Mouse (Mus musculus): ENCODE results near the gene Rtel1.

The Rtel1 gene

DNA sequence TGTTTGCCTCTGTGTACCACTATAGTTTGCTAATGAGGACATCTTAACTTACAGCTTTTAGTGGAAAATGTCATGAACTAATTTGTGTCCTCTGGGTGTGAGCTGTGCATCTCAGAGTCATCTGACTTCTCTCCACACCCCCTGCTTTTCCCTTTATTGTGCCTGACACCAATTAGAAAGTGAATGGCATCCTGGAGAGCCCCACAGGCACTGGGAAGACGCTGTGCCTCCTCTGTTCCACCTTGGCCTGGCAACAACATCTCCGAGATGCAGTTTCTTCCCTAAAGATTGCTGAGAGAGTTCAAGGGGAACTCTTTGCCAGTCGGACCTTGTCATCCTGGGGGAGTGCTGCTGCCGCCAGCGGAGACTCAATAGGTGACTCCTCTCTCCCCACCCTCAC, 2.6 kb downstream of the Rtel1 start:
- DNase-seq (ENCODE audit: extremely low spot score) = no peak

DNA sequence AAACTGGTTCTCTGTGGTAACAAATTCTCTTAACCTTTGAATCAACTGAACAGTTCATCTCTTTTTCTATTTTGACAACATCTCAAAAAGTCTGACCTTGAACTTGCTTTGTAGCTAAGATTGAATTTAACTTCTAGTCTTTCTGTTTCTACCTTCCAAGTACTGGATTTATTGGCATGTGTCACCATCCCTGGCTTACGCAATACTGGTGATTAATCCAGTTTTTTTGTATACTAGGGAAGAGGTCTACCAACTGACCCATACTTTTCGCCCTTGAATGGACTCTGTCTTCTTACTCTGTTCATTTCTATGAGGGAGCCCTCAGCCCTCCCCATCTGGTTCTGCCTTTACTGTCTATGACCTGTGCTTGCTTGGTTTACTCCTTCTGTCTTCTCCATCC, 6.6 kb downstream of the Rtel1 start:
- DNase-seq (ENCODE audit: extremely low spot score) = no peak

DNA sequence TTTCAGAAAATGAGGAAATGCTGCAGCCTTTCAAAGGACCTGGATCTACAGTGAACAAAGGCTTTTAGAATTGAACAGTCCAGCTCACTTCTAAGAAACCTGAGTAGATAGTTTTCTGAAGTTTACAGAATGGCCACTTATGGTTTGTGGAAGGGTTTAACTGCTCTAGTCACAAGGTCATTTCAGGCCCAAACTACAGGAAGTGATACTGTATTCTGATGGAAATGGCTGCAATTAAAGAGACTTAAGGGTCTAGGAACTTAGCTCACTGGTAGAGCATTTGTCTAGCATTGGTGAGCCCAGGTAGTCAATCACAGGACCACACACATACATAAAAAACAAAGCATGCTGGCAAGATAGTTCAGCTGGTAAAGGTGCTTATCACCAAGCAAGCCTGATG, 13.0 kb downstream of the Rtel1 start:
- DNase-seq (ENCODE audit: extremely low spot score) = no peak

DNA sequence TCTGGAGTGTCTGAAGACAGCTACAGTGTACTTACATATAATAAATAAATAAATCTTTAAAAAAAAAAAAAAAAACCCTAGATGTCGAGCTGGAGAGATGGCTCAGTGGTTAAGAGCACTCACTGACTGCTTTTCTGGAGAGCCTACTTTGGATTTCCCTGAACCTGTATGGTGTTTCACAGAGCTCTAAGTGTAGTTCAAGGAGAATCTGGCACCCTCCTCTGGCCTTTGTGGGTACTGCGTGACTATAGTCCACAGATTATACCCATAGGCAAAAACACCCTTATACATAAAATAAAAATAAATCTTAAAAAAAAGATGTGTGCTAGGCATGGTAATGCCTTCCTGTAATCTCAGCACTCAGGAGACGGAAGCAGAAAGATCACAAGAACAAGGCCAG, 14.5 kb downstream of the Rtel1 start:
- peak; percentile 48 for DNase-seq (ENCODE audit: extremely low spot score)

DNA sequence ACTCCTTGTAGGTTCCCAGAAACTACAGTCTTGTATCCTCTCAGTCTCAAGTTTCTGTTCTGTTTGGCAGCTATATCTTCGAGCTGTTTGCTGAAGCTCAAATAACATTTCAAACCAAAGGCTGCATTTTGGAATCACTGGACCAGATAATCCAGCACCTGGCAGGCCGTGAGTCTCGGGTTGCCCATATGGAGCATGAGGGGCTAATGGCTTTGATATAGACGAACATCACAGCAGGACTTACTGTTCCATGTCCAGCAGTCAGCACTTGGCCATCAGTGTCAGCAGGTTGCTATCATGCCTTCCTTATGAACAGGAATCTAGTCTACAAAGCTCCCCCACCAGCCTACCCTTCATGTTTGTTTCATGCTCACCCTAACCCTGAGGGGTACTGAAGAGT, 20.9 kb downstream of the Rtel1 start:
- DNase-seq (ENCODE audit: extremely low spot score) = no peak

DNA sequence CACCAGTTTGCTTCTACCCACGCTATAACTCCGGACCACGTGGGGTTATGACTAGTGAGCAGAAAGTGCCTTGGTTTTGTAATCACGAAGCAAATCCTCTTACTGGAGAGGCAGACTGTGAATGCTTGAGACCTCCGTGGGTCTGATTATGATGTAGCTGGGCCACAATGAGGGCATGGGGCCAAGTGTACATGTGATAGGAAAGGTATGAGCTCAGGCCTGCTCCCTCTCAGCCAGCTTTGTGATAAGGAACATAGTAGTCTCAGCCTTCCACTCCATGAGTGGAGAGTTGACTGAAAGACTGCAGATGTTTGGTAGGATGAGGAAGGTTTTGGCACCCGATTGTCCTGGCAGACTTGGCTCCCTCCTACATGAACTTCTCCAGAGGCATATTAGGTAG, 23.2 kb downstream of the Rtel1 start:
- DNase-seq (ENCODE audit: extremely low spot score) = no peak

DNA sequence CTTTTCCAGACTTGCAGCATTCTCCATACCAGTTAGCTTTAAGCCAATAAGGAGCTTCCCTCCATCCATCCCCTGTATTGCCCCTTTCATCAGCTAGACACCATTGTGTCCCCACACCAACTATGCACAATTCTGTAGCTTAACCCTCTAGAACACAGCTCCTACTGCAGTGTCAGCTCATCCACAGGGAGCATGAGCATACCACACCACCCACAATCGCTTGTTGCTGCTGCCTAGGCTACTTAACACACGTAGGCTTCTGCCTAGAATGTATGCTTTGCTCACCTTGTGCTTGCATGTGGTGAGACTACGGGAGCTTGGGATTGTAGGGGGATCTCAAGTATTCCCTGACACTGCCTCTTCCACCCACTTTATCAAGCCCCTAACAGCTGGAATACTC, 37.2 kb downstream of the Rtel1 start:
- DNase-seq (ENCODE audit: extremely low spot score) = no peak

DNA sequence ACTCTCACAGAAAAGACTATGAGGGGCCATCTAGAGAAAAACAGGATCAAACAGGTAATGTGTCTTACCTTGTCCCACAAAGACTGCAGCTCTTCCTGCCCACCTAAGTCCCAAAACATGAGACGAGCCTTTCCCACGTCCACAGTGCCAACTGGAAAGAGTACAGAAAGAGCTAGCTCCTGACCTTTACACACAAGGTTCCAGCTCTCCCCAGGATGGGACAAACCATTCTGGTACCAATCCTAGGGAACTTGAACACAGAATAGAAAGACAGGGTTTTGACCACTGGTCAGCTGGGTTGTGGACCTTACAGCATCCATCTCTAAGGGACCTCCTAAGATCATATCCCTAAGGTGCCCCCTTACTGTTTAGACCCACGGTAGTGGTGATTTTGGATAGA, 44.4 kb downstream of the Rtel1 start:
- DNase-seq (ENCODE audit: extremely low spot score) = no peak

DNA sequence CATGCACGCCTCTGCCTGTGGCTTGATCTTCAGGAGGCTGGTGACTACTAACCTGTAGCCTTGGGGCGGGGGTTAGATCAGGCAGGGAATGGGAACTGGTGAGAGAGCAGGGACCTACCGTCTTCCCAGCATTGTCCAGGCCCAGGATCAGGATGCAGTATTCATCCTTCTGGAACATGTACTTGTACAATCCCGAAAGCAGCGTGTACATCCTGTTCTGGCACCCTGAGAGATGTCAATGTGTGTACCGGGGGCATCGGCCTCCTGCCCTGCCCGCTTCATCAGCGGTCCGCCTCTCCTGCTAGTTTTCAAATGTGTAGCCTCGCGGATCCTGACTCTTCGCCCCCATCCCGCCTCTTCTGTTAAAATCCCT, 44.9 kb downstream of the Rtel1 start:
- no peak for DNase-seq (ENCODE audit: extremely low spot score)

DNA sequence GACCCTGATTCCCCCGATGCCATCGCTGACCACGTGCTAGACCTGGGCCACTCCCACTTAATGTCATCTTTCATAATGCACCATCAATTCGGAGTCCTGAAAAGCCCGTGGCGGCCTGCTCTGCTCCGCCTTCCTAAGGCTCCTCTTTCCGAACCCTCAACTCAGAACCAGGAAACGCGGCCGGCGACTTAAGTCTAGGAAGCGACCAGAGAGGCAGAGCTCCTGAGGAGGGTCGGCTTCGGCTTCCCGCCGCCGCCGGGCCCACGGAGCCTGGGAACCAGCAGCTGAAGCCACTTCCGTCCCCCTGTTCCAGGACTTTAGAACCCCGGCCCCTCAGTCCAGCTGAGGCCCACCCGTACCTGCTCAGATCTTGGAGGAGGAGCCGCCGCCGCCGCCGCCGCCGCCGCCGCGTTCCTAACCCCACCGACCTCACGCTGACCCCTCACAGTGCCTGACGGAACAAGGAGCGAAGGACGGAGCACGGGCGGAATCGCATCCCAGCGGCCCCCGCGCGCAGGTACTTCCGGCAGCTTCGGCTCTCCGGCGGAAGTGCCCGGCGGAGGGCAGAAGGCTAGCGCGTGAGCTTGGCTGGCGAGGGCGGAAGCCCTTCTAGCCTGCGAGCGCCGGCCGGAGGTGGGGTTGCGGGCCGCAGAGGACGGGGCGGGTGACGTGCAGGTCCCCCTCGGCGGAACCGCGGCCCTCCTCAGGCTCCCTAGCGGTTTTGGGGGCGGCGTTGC, 45.5 kb downstream of the Rtel1 start, which contains the start of the genes Zgpat and Arfrp1:
Gene Zgpat (plus strand): TSS at position 69 of the 737 bp plus-strand sequence.
Gene Arfrp1 (minus strand): TSS at position 545 of the 737 bp plus-strand sequence.
- DNase-seq (ENCODE audit: extremely low spot score) = peak; percentile 91

DNA sequence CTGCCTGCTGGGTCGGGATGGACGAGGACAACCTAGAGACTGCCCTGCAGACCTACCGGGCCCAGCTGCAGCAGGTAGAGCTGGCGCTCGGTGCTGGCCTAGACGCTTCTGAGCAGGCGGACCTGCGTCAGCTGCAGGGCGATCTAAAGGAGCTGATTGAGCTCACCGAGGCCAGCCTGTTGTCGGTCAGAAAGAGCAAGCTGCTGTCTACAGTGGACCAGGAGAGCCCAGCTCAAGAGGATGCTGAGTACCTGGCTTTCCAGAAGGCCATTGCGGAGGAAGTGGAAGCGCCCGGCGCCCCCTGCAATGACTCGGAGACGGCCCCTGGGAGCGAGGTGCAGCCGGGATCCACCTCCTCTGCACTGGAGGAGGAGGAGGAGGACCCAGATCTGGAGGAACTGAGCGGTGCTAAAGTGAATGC, 46.1 kb downstream of the Rtel1 start:
- DNase-seq (ENCODE audit: extremely low spot score) = no peak

DNA sequence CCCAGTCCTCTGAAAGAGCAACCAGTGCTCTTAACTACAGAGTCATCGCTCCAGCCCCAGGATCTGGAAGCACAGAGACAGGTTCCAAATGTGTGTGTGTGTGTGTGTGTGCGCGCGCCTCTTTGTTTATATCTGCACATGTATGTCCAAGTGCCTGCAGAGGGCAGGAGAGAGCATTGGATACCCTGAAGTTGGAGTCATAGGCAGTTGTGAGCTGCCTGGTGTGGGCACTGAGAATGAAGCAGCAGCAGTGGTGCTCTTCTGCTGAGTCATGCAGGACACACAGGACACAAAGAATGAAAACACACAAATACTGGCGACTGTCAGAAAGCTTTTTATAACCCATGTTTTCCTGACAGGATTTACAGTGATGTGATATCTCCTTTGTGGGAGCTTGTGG, 50.5 kb downstream of the Rtel1 start:
- no peak for DNase-seq (ENCODE audit: extremely low spot score)

DNA sequence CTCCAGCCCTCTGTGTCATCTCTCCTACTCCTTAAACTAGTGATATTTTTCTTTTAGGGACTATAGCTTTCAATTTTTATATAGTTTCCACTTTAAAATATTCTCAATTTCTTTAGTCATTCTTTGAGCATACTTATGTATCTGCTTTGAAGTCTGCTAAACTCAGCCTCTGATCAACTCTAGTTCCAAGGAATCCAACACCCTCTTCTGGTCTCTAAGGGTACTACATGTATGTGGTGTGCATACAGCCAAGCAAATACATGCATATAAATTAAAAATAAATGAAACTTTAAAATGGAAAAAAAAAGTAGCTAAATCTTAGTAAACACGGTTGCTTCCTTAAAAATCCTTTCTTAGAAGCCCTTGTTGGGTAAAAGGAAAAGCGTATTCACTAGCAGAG, 56.2 kb downstream of the Rtel1 start:
- no peak for DNase-seq (ENCODE audit: extremely low spot score)

DNA sequence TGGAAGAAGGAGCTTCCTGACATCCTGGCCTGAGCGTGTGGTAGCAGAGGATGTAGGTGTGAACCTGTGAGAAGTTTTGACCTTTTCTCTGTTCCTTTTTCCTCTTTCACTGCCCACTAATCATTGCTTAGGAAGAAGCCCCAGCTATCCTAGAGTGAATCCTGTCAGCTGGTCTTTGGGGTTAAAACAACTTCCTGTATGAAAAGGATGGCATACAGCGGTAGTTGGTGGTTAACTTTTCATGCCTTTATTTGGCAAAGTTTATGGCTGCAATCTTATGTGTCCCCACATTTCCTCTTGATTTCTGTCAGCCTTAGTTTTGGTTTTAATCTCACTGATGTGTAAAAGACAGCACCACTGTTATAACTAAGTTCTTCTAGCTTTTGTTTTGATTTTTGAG, 57.7 kb downstream of the Rtel1 start:
- DNase-seq (ENCODE audit: extremely low spot score) = no peak

DNA sequence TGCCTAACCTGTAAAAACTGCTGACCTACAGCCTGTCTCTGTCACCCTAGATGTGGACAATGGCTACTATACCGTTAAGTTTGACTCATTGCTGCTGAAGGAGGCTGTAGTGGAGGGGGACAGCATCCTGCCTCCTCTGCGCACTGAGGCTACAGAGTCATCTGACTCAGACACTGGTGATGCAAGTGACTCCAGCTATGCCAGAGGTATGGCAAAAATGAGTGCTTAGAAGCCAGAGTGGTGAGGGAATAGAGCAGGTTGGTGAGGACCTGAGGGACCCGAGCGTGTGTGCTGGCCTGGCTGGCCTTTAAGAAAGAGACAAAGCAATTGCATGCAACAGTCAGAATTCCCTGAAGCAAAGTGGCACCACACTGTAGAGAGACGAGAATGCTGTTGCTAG, 59.2 kb downstream of the Rtel1 start:
- DNase-seq (ENCODE audit: extremely low spot score) = no peak

DNA sequence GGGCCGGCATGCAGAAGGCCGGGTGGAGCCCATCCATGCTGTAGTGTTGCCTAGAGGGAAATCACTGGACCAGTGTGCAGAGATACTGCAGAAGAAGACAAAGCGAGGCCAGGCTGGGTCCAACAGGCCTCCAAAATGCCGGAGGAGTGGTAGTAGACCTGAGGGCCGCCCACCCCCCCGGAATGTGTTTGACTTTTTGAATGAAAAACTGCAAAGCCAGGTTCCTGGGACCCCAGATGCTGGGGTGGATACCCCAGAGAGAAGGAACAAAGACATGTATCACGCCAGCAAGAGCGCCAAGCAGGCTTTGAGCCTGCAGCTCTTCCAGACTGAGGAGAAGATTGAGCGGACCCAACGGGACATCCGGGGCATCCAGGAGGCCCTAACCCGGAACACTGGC, 60.2 kb downstream of the Rtel1 start, which contains the start of gene Lime1:
Gene Lime1 (plus strand): TSS at position 301 of the 400 bp plus-strand sequence.
- no peak for DNase-seq (ENCODE audit: extremely low spot score)

DNA sequence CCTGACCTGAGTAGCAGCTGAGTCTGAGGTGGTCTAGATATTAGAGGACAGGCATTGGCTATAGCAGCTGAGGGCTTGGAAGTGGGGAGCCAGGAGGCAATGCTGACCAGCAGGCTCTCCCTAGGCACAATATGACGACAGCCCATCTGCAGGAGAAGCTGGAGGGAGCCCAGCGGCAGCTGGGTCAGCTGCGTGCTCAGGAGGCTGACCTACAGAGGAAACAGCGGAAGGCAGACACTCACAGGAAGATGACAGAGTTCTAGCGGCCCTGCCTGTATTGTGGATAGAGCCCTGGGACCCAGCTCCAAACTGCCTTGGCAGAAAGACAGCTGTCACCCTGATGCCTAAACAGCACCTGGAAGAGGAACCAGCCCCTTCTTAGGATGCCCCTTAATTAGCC, 60.7 kb downstream of the Rtel1 start:
- no peak for DNase-seq (ENCODE audit: extremely low spot score)

DNA sequence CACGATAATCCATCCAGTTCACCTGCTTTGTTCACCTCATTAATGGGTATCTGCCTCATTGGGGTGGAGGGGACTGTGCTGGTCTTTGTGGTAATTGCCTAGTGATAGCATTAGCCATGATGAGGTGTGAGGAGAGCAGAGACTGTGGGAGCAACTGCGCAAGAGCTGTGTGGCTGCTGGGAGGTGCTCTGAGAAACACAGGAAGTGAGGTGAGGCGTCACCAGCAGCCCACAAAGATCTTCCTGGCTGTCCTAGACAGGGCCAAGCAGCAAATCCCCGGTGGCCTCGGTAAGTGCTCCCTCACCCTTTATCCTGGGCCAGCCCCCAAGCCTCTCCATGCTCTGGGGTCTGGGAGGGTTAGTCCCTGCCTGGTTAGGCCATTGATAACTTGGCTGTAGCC, 61.6 kb downstream of the Rtel1 start:
- DNase-seq (ENCODE audit: extremely low spot score) = no peak

DNA sequence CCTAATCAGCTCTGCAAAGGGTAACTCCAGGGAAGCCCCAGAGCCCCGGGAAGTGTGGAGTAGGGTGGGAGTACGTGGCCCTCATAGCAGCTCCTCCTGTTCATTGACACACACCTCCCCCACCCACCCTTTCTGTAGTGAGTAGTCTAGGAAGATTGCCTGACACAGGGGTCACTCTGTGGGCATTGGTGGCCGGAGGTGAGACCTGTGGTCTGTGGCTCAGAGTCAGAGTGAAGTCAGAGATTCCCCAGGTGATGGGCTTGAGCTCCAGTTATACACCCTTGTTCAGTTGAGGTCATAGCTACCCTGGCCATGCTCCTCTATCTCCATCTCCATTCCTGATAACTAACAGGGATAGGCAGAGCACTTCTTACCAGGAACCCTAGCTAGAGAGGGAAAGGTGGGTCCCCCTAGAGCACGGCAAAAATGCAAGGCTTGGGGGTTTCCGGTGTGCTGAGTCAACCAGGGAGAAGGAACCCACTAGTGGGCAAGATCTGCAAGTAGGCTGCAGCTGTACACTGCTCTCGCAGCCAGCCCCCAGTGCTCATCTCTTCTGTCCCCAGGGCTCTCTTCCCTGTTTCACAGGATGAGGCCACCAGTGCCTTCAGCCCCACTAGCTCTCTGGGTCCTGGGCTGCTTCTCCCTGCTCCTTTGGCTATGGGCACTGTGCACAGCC, 62.2 kb downstream of the Rtel1 start:
- no peak for DNase-seq (ENCODE audit: extremely low spot score)

DNA sequence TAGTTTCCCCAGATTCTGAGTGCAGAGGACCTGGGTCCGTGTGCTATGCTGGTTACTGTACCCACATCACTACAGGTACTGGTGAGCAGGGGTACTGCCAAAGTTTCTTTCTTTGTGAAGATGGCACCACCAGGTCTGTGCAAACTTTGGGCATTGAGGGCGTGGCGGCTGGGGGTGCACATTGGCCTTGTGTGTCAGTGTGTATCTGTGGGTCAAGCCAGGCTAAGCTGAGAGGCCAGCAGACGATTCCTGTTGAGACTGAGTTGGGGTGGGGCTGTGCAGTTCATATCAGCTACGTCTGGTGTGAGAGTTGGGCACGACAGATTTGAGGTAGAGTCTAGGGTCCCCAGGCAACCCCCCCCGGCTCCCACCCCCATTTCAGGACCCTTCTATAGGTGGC, 64.9 kb downstream of the Rtel1 start:
- no peak for DNase-seq (ENCODE audit: extremely low spot score)

DNA sequence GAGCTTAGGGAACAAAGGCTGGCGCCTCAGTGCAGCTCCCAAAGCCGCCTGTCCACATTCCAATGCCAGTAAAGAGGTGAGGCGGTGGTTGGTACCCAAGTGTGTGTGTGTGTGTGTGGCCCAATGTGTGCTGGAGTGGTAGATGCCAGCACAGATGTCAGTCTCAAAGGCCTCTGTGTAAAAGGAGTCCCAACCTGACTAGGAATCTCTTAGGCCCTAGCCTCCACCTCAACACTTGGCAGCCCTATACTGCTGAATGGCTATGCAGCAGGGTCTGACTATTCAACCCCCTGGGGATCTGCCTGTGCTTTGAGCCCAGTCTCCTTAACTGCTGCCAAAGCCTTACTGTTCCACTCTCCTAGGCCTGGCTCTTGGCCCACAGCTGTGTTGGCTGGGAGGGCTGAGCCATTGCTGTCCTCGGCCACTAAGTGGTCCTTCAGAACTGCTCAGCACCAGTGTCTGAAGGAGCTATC, 65.4 kb downstream of the Rtel1 start:
- no peak for DNase-seq (ENCODE audit: extremely low spot score)

DNA sequence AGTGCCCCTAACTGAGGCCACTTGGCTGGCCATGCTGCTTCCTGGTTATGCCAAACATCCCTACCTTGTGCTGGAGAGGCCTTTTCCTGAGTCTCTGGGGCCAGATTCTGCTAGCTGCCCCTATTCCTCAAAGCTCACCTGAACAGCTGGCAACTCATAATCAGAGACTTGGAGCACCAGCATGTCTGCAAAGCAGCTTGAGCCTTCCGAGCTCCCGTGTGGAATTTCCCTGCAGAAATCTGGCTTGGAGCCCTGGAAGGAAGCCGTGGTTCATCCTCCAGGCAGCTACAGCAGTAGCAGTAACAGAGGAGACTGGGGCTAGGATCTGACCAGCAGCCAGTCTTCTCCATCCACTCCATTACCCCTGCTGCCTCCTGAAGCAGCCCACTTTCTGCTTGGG, 66.3 kb downstream of the Rtel1 start:
- DNase-seq (ENCODE audit: extremely low spot score) = no peak

DNA sequence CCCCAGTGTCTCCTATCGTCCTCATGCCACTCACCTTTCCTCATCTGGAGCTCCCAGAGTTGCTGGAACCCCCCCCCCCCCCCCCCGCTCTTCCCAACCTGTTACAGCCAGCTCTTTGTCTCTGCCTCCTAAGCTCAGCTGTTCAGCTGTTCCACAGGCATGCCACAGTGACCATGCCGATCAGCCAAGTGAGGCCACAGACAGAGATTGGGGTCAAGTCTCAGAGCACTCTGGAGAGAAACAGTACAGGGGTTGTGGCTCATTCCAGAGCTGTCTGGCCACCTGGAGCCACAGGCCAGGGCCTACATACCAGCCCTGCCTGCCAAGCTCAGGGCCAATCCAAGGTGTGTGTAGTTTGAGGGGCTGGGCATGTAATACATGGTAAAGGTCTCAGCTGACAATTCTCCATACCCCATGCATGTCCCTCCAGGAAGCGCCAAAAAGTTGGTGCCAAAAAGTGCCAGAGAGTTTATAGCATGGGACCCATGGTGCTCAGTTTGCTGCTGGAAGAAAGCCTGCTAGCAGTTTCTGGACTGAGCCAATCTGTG, 67.2 kb downstream of the Rtel1 start:
- no peak for DNase-seq (ENCODE audit: extremely low spot score)

All from embryo, embryonic 9.5 days (tissue).